Mouse (Mus musculus): Measurements from ENCODE around the gene Serpinb9b.

Gene Serpinb9b

GRCm38 (mm10) chr13:33047234-33047633 lies 20.0 kb downstream of the Serpinb9b start:
- no peak for DNase-seq (ENCODE audit: low spot score)

GRCm38 (mm10) chr13:33048187-33048586 lies 21.0 kb downstream of the Serpinb9b start:
- DNase-seq (ENCODE audit: low spot score), result no peak

GRCm38 (mm10) chr13:33051697-33052096 lies 24.5 kb downstream of the Serpinb9b start:
- DNase-seq (ENCODE audit: low spot score), result no peak

- DNase-seq (ENCODE audit: low spot score), result no peak
These were observed 35.8 kb downstream of the Serpinb9b start for GRCm38 (mm10) chr13:33063048-33063447.

- no peak for DNase-seq (ENCODE audit: low spot score)
These were observed 40.3 kb downstream of the Serpinb9b start for GRCm38 (mm10) chr13:33067387-33067977.

GRCm38 (mm10) chr13:33068164-33068563 lies 40.9 kb downstream of the Serpinb9b start:
- DNase-seq (ENCODE audit: low spot score), result no peak

- DNase-seq (ENCODE audit: low spot score), result no peak
These were observed 44.6 kb downstream of the Serpinb9b start for GRCm38 (mm10) chr13:33071776-33072175.

GRCm38 (mm10) chr13:33074029-33074428 lies 46.8 kb downstream of the Serpinb9b start:
- DNase-seq (ENCODE audit: low spot score), result no peak

GRCm38 (mm10) chr13:33076247-33076646 lies 49.0 kb downstream of the Serpinb9b start:
- DNase-seq (ENCODE audit: low spot score), result no peak

- DNase-seq (ENCODE audit: low spot score), result no peak
These were observed 49.9 kb downstream of the Serpinb9b start for GRCm38 (mm10) chr13:33077026-33077685.

- no peak for DNase-seq (ENCODE audit: low spot score)
These were observed 51.0 kb downstream of the Serpinb9b start, which contains the start of gene Serpinb1b for GRCm38 (mm10) chr13:33078056-33078705. TSS of gene Serpinb1b (plus strand) at chr13:33078575.

GRCm38 (mm10) chr13:33079391-33079790 lies 52.2 kb downstream of the Serpinb9b start:
- DNase-seq (ENCODE audit: low spot score), result no peak

GRCm38 (mm10) chr13:33080356-33080755 lies 53.1 kb downstream of the Serpinb9b start:
- DNase-seq (ENCODE audit: low spot score), result no peak

GRCm38 (mm10) chr13:33083834-33084233 lies 56.6 kb downstream of the Serpinb9b start:
- no peak for DNase-seq (ENCODE audit: low spot score)

GRCm38 (mm10) chr13:33084975-33085694 lies 57.9 kb downstream of the Serpinb9b start:
- no peak for DNase-seq (ENCODE audit: low spot score)

GRCm38 (mm10) chr13:33085695-33086432 lies 58.6 kb downstream of the Serpinb9b start:
- DNase-seq (ENCODE audit: low spot score), result peak; percentile 55

- no peak for DNase-seq (ENCODE audit: low spot score)
These were observed 62.4 kb downstream of the Serpinb9b start for GRCm38 (mm10) chr13:33089566-33089965.

GRCm38 (mm10) chr13:33090546-33090945 lies 63.3 kb downstream of the Serpinb9b start:
- no peak for DNase-seq (ENCODE audit: low spot score)

- DNase-seq (ENCODE audit: low spot score), result no peak
These were observed 64.1 kb downstream of the Serpinb9b start for GRCm38 (mm10) chr13:33091306-33091705.
